ENCODE assay signal across 27 mouse cellular contexts in the genomic region with DNA sequence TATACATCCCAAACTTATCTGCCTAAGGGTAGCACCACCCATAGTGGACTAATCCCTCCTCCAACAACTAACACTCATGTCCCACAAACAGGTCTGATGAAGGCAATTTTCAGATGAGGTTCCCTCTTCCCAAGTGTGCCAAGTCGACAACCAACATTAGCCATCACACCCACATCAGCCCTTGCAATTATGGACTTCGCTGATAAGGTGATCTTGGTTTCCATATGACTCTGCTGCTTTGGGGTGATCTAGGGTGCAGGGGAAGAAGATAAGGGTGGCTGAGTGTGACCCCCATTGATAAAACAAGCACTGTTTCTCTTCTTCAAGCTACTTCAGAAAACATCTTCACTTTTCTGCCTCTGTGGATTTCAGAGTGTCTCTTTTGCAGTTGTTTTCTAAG.
DNase-seq lines count a peak whose midpoint lies in the region; ATAC-seq and TF ChIP-seq lines count a peak whose summit lies in the region.
"Had no signal": no experiment of that assay in that cellular context is flagged by ENCODE, and none has a peak within 500 bp of the region (broad histone marks: within the 10 kb centered on the region; RNA-seq: fewer than 3 reads in every experiment).

No protein-coding gene starts in this region.

- no peaks in the 10 kb centered on the region for H3K9me3 ChIP-seq in liver, embryonic 11.5 days (ENCODE audit: control insufficient read depth, low read length)
- no peaks in the 10 kb centered on the region for H3K9me3 ChIP-seq in liver, postnatal 0 days (ENCODE audit: low read length)
- H3K9me3 ChIP-seq: embryonic facial prominence, embryonic 13.5 days; heart, embryonic 13.5 days; hindbrain, embryonic 12.5 days; limb, embryonic 13.5 days; lung, embryonic 15.5 days; midbrain, embryonic 12.5 days had no signal

- peak; percentile 26 for DNase-seq in MEL-GATA-1-ER (ENCODE audit: extremely low read depth, low read depth)
- peak; percentile 79 for DNase-seq in c-Kit-positive CD71-positive TER-119-positive erythroid progenitor cells, embryonic 14.5 days (ENCODE audit: low spot score)
- DNase-seq in liver, embryonic 11.5 days (ENCODE audit: low spot score) = no peak
- peak; percentile 31 for DNase-seq in liver, postnatal 0 days
- no peak for DNase-seq in kidney, adult 9 months
- no peak for DNase-seq in kidney, postnatal 4 days
- DNase-seq in thymus, postnatal 14 days = no peak
- DNase-seq in adrenal gland, adult (ENCODE audit: inconsistent age in 2 of 2, low spot score in 1 of 2) = no peak
- DNase-seq: adrenal gland, adult 2 months; cerebellum, adult 2 months; cerebellum, postnatal 25 days; embryo, embryonic 11 days; gastrocnemius, postnatal 14 days; heart, adult 18-20 months; heart, postnatal 14 days; kidney, adult 8-10 months; kidney, postnatal 14 days; lung, postnatal 4 days; thymus, postnatal 25 days had no signal

- H3K4me2 ChIP-seq in liver, embryonic 11.5 days = no peak overlapping the region
- H3K4me2 ChIP-seq in liver, postnatal 0 days (ENCODE audit: low read depth, low read length) = peak overlapping the region; percentile 51
- H3K4me2 ChIP-seq: embryonic facial prominence, embryonic 13.5 days; heart, embryonic 13.5 days; hindbrain, embryonic 12.5 days; limb, embryonic 13.5 days; lung, embryonic 15.5 days; midbrain, embryonic 12.5 days had no signal

- 53% methylated on average over 2 of the region's 2 CpGs for WGBS in liver, embryonic 11.5 days
- WGBS in liver, postnatal 0 days (ENCODE audit: insufficient replicate concordance) = 60% methylated on average over 2 of the region's 2 CpGs

- TF ChIP-seq CTCF in liver, postnatal 0 days (IDR thresholded peaks at IDR 0.05; ENCODE audit: low read depth) = no peak

- TF ChIP-seq EP300 in liver, postnatal 0 days (IDR thresholded peaks at IDR 0.05; ENCODE audit: low read depth) = peak; percentile 99

- H3K4me1 ChIP-seq in liver, embryonic 11.5 days (replicated peaks; ENCODE audit: control insufficient read depth, insufficient read depth, low read length) = peaks cover 7% of the 10 kb centered on the region; the same call in 1 of the 2 replicates
- H3K4me1 ChIP-seq in liver, postnatal 0 days (ENCODE audit: insufficient read depth) = peaks cover 31% of the 10 kb centered on the region
- H3K4me1 ChIP-seq: midbrain, embryonic 12.5 days had no signal

- no peak overlapping the region for H3K9ac ChIP-seq in liver, embryonic 11.5 days (ENCODE audit: low read depth, low read length)
- H3K9ac ChIP-seq in liver, postnatal 0 days (replicated peaks) = no peak overlapping the region
- H3K9ac ChIP-seq: embryonic facial prominence, embryonic 13.5 days; heart, embryonic 13.5 days; hindbrain, embryonic 12.5 days; limb, embryonic 13.5 days; lung, embryonic 15.5 days; midbrain, embryonic 12.5 days had no signal

- H3K27me3 ChIP-seq in liver, embryonic 11.5 days (replicated peaks; ENCODE audit: control insufficient read depth, insufficient read depth, low read length) = no peaks in the 10 kb centered on the region
- H3K27me3 ChIP-seq in liver, postnatal 0 days (ENCODE audit: insufficient read depth, low read length) = no peaks in the 10 kb centered on the region
- H3K27me3 ChIP-seq: embryonic facial prominence, embryonic 13.5 days; hindbrain, embryonic 12.5 days; lung, embryonic 15.5 days; midbrain, embryonic 12.5 days had no signal

- H3K36me3 ChIP-seq in liver, embryonic 11.5 days (ENCODE audit: control insufficient read depth, insufficient read depth, low read length) = no peaks in the 10 kb centered on the region
- H3K36me3 ChIP-seq in liver, postnatal 0 days (replicated peaks; ENCODE audit: insufficient read depth, low read length) = no peaks in the 10 kb centered on the region
- H3K36me3 ChIP-seq: embryonic facial prominence, embryonic 13.5 days; heart, embryonic 13.5 days; hindbrain, embryonic 12.5 days; limb, embryonic 13.5 days; lung, embryonic 15.5 days; midbrain, embryonic 12.5 days had no signal

- H3K4me3 ChIP-seq in liver, embryonic 11.5 days (ENCODE audit: low read depth, low read length) = no peak overlapping the region
- peak overlapping the region; percentile 15; the same call in 1 of the 2 replicates for H3K4me3 ChIP-seq in liver, postnatal 0 days (ENCODE audit: low read depth, low read length)
- H3K4me3 ChIP-seq: embryonic facial prominence, embryonic 13.5 days; heart, embryonic 13.5 days; hindbrain, embryonic 12.5 days; limb, embryonic 13.5 days; lung, embryonic 15.5 days; midbrain, embryonic 12.5 days had no signal

- 0 out of 2 replicates have a peak overlapping the region, but pooled peaks have one; percentile 45 for H3K27ac ChIP-seq in liver, embryonic 11.5 days (ENCODE audit: low read depth, low read length)
- peak overlapping the region; percentile 80 for H3K27ac ChIP-seq in liver, postnatal 0 days (ENCODE audit: low read depth)
- H3K27ac ChIP-seq: embryonic facial prominence, embryonic 13.5 days; heart, embryonic 13.5 days; hindbrain, embryonic 12.5 days; limb, embryonic 13.5 days; lung, embryonic 15.5 days; midbrain, embryonic 12.5 days had no signal

- ATAC-seq in liver, embryonic 11.5 days (replicated peaks; ENCODE audit: low FRiP score) = peak; percentile 92
- ATAC-seq in liver, postnatal 0 days = peak; percentile 87
- ATAC-seq: forebrain, embryonic 16.5 days; Patski had no signal

Comparison
In these comparisons a context has a peak if more than half of its experiments do, and no peak if none do; other contexts are left out.
1. DNase-seq: peak in MEL-GATA-1-ER (single experiment), c-Kit-positive CD71-positive TER-119-positive erythroid progenitor cells, embryonic 14.5 days (single experiment) and liver, postnatal 0 days (single experiment); none in liver, embryonic 11.5 days (single experiment), kidney, adult 9 months (single experiment), kidney, postnatal 4 days (0 of 2), thymus, postnatal 14 days (single experiment) and adrenal gland, adult (0 of 2).